Mouse (Mus musculus): Measurements from ENCODE around the gene Mrpl43. TPM values are rescaled to one million over a fixed set of nuclear protein-coding genes. Genes with fewer than 3 reads are reported as not detected.

Mrpl43 gene
- total and polyA plus RNA-seq, 3 experiments = 63.5 to 75.1 (median 72.7) TPM

DNA sequence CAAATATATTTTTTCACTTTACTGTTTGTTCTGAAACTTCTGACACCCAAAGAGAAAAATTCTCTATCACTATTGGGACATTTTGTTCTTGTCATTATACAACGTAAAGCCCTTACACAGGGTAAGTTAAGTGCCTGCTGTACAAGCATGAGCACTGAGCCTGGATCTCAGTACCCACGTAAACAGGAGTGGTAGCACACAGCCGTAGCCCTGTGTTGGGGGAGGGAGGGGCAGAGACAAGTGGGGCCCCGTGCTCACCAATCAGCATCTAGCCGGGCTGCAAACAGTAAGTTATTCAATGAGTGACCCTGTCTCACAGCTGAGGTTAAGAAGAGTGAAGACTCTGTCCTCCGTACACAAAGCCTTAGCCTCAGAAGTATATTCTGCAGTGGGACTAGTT lies 29.6 kb downstream of the Mrpl43 start:
- DNase-seq (ENCODE audit: extremely low read depth) = no peak
- dilution Hi-C loops (cut with MboI; ENCODE audit: extremely low pct_ligation_motif_present, extremely low pct_unique_long_range_greater_than_20kb, low sequenced_read_pairs) = no loop called here
- H3K4me3 ChIP-seq (replicated peaks in 1 of 3; ENCODE audit: low read depth in 2 of 3, low read length in 2 of 3, poor library complexity in 1 of 3) = no peak overlapping the region
- no peaks in the 10 kb centered on the region for H3K27me3 ChIP-seq (replicated peaks)
- H3K4me1 ChIP-seq (ENCODE audit: control insufficient read depth in 1 of 2, insufficient read depth in 2 of 2) = peaks cover 11 to 47% of the 10 kb centered on the region in 2 experiments
- no peaks in the 10 kb centered on the region for H3K79me2 ChIP-seq (replicated peaks; ENCODE audit: control insufficient read depth, extremely low read depth, insufficient read depth, poor library complexity, severe bottlenecking)
- H3K4me2 ChIP-seq (ENCODE audit: insufficient read depth, low read depth, poor library complexity, severe bottlenecking) = no peak overlapping the region
- in situ Hi-C loops (cut with MboI; ENCODE audit: low pct_ligation_motif_present, low pct_unique_long_range_greater_than_20kb, low sequenced_read_pairs) = no loop called here
- TF ChIP-seq NRF1 (IDR thresholded peaks at IDR 0.05; ENCODE audit: low read depth, low read length) (no peak), GABPA (IDR thresholded peaks at IDR 0.05; ENCODE audit: insufficient replicate concordance, low read depth, low read length) (no peak), E2F4 (IDR thresholded peaks at IDR 0.05; ENCODE audit: insufficient replicate concordance, low read depth, low read length) (no peak), SIN3A (IDR thresholded peaks at IDR 0.05; ENCODE audit: low read length) (no peak), MAZ (IDR thresholded peaks at IDR 0.05; ENCODE audit: low read depth, low read length) (0 out of 2 replicates have a peak, but pooled peaks have one; percentile 1)
- no peaks in the 10 kb centered on the region for H3K9me3 ChIP-seq (replicated peaks; ENCODE audit: low read length)
- no peak overlapping the region for H3K9ac ChIP-seq (ENCODE audit: insufficient read depth, low read depth)
- H3K27ac ChIP-seq (ENCODE audit: insufficient read depth, low read depth) = peak overlapping the region; percentile 66
- H3K36me3 ChIP-seq (replicated peaks in 1 of 2; ENCODE audit: control insufficient read depth in 1 of 2, insufficient read depth in 1 of 2, low read length in 1 of 2) = peaks cover 61 to 91% of the 10 kb centered on the region in 2 experiments

DNA sequence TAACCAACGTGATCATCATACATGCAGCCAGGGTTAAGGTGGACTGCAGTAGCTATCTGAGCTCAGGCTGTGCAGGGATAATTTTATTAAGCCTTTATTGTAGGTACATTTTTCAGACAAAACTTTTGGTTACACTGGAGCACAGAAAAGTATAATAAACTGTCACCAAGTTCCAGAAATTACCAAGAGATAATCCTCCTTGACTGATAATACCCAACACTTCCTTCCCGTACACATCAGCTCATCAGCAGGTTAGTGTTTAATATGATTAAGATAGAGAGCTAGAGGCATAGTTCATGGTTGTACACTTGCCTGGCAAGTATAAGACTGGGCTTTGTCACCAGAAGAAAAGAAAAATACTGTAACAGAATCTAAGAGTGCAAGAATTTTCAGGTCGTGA lies 37.9 kb downstream of the Mrpl43 start:
- in situ Hi-C loops (cut with MboI; ENCODE audit: low pct_ligation_motif_present, low pct_unique_long_range_greater_than_20kb, low sequenced_read_pairs) (no loop called here), dilution Hi-C loops (cut with MboI; ENCODE audit: extremely low pct_ligation_motif_present, extremely low pct_unique_long_range_greater_than_20kb, low sequenced_read_pairs) (no loop called here)
- peaks cover 0 to 8% of the 10 kb centered on the region in 2 experiments; a peak in 2 of 4 replicates for H3K4me1 ChIP-seq (ENCODE audit: control insufficient read depth in 1 of 2, insufficient read depth in 2 of 2)
- no peak for DNase-seq (ENCODE audit: extremely low read depth)
- no peak overlapping the region for H3K4me2 ChIP-seq (ENCODE audit: insufficient read depth, low read depth, poor library complexity, severe bottlenecking)
- H3K27me3 ChIP-seq (replicated peaks) = no peaks in the 10 kb centered on the region
- no peaks in the 10 kb centered on the region for H3K79me2 ChIP-seq (replicated peaks; ENCODE audit: control insufficient read depth, extremely low read depth, insufficient read depth, poor library complexity, severe bottlenecking)
- no peaks in the 10 kb centered on the region for H3K9me3 ChIP-seq (replicated peaks; ENCODE audit: low read length)
- no peak overlapping the region for H3K4me3 ChIP-seq (replicated peaks in 1 of 3; ENCODE audit: low read depth in 2 of 3, low read length in 2 of 3, poor library complexity in 1 of 3)
- H3K36me3 ChIP-seq (replicated peaks in 1 of 2; ENCODE audit: control insufficient read depth in 1 of 2, insufficient read depth in 1 of 2, low read length in 1 of 2) = peaks cover 60 to 86% of the 10 kb centered on the region in 2 experiments
- H3K9ac ChIP-seq (ENCODE audit: insufficient read depth, low read depth) = no peak overlapping the region
- no peak overlapping the region for H3K27ac ChIP-seq (ENCODE audit: insufficient read depth, low read depth)
- TF ChIP-seq HCFC1 (IDR thresholded peaks at IDR 0.05; ENCODE audit: low read depth, low read length) = no peak

DNA sequence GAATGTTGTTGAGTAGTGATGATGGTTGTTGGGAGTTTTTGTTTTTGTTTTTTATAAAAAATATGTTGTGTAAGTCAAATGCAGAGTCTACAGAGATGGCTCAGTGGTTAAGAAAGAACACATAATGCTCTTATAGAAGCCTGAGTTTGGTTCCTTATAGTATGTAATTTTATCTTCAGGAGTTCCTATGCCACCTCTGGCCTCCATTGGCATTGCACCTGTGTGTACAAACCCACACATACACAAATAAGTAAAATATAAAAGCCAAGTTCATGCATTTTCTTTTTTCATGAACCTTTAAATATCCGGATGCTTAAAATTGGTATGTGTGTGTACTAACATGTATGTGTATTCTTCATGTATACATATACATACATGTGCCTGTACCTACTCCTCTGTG lies 40.3 kb downstream of the Mrpl43 start:
- Histone ChIP-seq H3K36me3 (replicated peaks in 1 of 2; ENCODE audit: control insufficient read depth in 1 of 2, insufficient read depth in 1 of 2, low read length in 1 of 2) (peaks cover 56 to 84% of the 10 kb centered on the region in 2 experiments), H3K27me3 (replicated peaks) (no peaks in the 10 kb centered on the region), H3K9ac (ENCODE audit: insufficient read depth, low read depth) (no peak overlapping the region), H3K4me3 (replicated peaks in 1 of 3; ENCODE audit: low read depth in 2 of 3, low read length in 2 of 3, poor library complexity in 1 of 3) (no peak overlapping the region), H3K79me2 (replicated peaks; ENCODE audit: control insufficient read depth, extremely low read depth, insufficient read depth, poor library complexity, severe bottlenecking) (no peaks in the 10 kb centered on the region), H3K9me3 (replicated peaks; ENCODE audit: low read length) (no peaks in the 10 kb centered on the region), H3K27ac (ENCODE audit: insufficient read depth, low read depth) (no peak overlapping the region), H3K4me1 (ENCODE audit: control insufficient read depth in 1 of 2, insufficient read depth in 2 of 2) (peaks cover 0 to 8% of the 10 kb centered on the region in 2 experiments; a peak in 2 of 4 replicates), H3K4me2 (ENCODE audit: insufficient read depth, low read depth, poor library complexity, severe bottlenecking) (no peak overlapping the region)
- in situ Hi-C loops (cut with MboI; ENCODE audit: low pct_ligation_motif_present, low pct_unique_long_range_greater_than_20kb, low sequenced_read_pairs) = no loop called here
- dilution Hi-C loops (cut with MboI; ENCODE audit: extremely low pct_ligation_motif_present, extremely low pct_unique_long_range_greater_than_20kb, low sequenced_read_pairs) = no loop called here
- DNase-seq (ENCODE audit: extremely low read depth) = no peak
- TF ChIP-seq ZMIZ1 (IDR thresholded peaks at IDR 0.05; ENCODE audit: low read depth, low read length) (no peak), MYC (IDR thresholded peaks at IDR 0.05; ENCODE audit: low read depth, low read length) (no peak), CTCF (conservative IDR thresholded peaks at IDR 0.05 in 1 of 2, IDR thresholded peaks at IDR 0.05 in 1 of 2; ENCODE audit: low read depth in 2 of 2, low read length in 2 of 2) (peak in 1 of 2 experiments; percentile 18; a peak in 2 of 4 replicates), BHLHE40 (IDR thresholded peaks at IDR 0.05; ENCODE audit: low read depth, low read length) (no peak)

All from CH12.LX (cell line).